Mouse (Mus musculus) C2C12 (cell line): ENCODE results near the gene Aanat.

ENCODE experiments used
- CEBPB ChIP-seq: IDR thresholded peaks from one replicate; pipeline ENCODE4 v1.6.1; 2011; ENCODE audit warnings: low read depth, mild to moderate bottlenecking, control low read depth, moderate library complexity
- CTCF ChIP-seq: IDR thresholded peaks from one replicate; pipeline ENCODE4 v1.5.1; 2011; ENCODE audit not compliant: control insufficient read depth, insufficient read depth, insufficient read length
- FOSL1 ChIP-seq: IDR thresholded peaks from one replicate; pipeline ENCODE4 v1.8.0; 2011; ENCODE audit warnings: mild to moderate bottlenecking, low read length; ENCODE audit not compliant: poor library complexity, insufficient read depth, severe bottlenecking
- MAX ChIP-seq: IDR thresholded peaks from one replicate; pipeline ENCODE4 v1.6.1; 2011; ENCODE audit warnings: mild to moderate bottlenecking, control low read depth
- MYOD1 ChIP-seq: IDR thresholded peaks from one replicate; pipeline ENCODE4 v1.6.1; 2011; ENCODE audit warnings: low read depth; ENCODE audit not compliant: control insufficient read depth, insufficient read length
- MYOG ChIP-seq: IDR thresholded peaks from one replicate; pipeline ENCODE4 v1.6.1; 2011; ENCODE audit not compliant: control insufficient read depth, insufficient read length; ENCODE audit errors: extremely low read depth
- USF1 ChIP-seq: IDR thresholded peaks from one replicate; pipeline ENCODE4 v1.6.1; 2011; ENCODE audit warnings: low read depth, mild to moderate bottlenecking, control low read depth, moderate library complexity

GRCm38 (mm10) chr11:116554171-116554878 lies 31.9 kb upstream of the Aanat start:
- TF ChIP-seq CTCF, result peak; percentile 44
- TF ChIP-seq USF1, result no peak
- no peak for TF ChIP-seq CEBPB
- TF ChIP-seq MYOD1, result no peak
- TF ChIP-seq MAX, result no peak
- TF ChIP-seq MYOG, result no peak
- TF ChIP-seq FOSL1, result no peak
